Mouse (Mus musculus) heart, adult 2 months (tissue): Measurements from ENCODE around the gene Zfp874a. TPM values are rescaled to one million over a fixed set of nuclear protein-coding genes. Genes with fewer than 3 reads are reported as not detected.
A peak's percentile ranks its signal among the peaks of the same experiment; 100 is the strongest.
"Not testable (repeated sequence)": the region's sequence is repeated elsewhere in the genome, so short reads cannot be mapped to it uniquely, and the experiment has no call there.

Source experiments
- DNase-seq, 2 experiments: peaks; one replicate each; pipeline ENCODE4 v3.0.0; 2021
- H3K27ac ChIP-seq: fragments of 200-600 bp; 2 replicates; pipeline ENCODE4 v1.8.1; 2022
- H3K27me3 ChIP-seq: fragments of 200-500 bp; 2 replicates; pipeline ENCODE4 v1.6.1; 2012; ENCODE audit warnings: mild to moderate bottlenecking, low read length, inconsistent platforms, mixed read lengths; ENCODE audit not compliant: control insufficient read depth, insufficient read depth
- H3K36me3 ChIP-seq: fragments of 200-500 bp; 2 replicates; pipeline ENCODE4 v1.6.1; 2012; ENCODE audit warnings: low read length, inconsistent platforms; ENCODE audit not compliant: control insufficient read depth, insufficient read depth
- H3K4me1 ChIP-seq: fragments of 200-500 bp; 2 replicates; pipeline ENCODE4 v1.6.1; 2011; ENCODE audit warnings: low read length; ENCODE audit not compliant: control insufficient read depth, insufficient read depth
- H3K4me3 ChIP-seq: fragments of 200-600 bp; 2 replicates; pipeline ENCODE4 v1.8.1; 2022
- H3K79me2 ChIP-seq: fragments of 200-500 bp; replicated peaks from 2 replicates; pipeline ENCODE4 v1.6.1; 2012; ENCODE audit warnings: mild to moderate bottlenecking, inconsistent platforms, low read length, moderate library complexity, mixed read lengths; ENCODE audit not compliant: control insufficient read depth, insufficient read depth
- H3K9ac ChIP-seq: fragments of 200-500 bp; 2 replicates; pipeline ENCODE4 v1.6.1; 2012; ENCODE audit warnings: low read depth, mild to moderate bottlenecking, control low read depth, inconsistent platforms, low read length, mixed read lengths
- CTCF ChIP-seq: fragments of 200-600 bp; IDR thresholded peaks from 2 replicates; pipeline ENCODE4 v1.8.1; 2022; ENCODE audit warnings: antibody characterized with exemption, mild to moderate bottlenecking, moderate library complexity
- EP300 ChIP-seq: fragments of 200-500 bp; IDR thresholded peaks from 2 replicates; pipeline ENCODE4 v1.6.1; 2011; ENCODE audit warnings: low read depth, low read length, control low read depth; ENCODE audit not compliant: insufficient read depth
- POLR2A ChIP-seq: fragments of 200-500 bp; IDR thresholded peaks from 2 replicates; pipeline ENCODE4 v1.6.1; 2011; ENCODE audit warnings: mild to moderate bottlenecking, low read depth, low read length, control low read depth; ENCODE audit not compliant: insufficient read depth
- WGBS: fragments of 180-500 bp; shearing (Covaris S2); methylation state at CpG from one replicate; pipeline ENCODE4 v1.1.7; 2018; 5-methylcytosine and 5-hydroxymethylcytosine counted together
- intact Hi-C: fragments of 180-260 bp; cut with DNase I; formaldehyde crosslinking; loops from one replicate; pipeline ENCODE4 v1.15.1; 2025
- polyA plus RNA-seq: library from polyadenylated mRNA; depleted of rRNA; stranded (reverse); fragments of >200 nt; gene quantifications from 2 replicates; pipeline ENCODE4 v1.2.3, GENCODE M21; 2012
- total RNA-seq, 2 experiments: library from RNA; stranded (reverse); gene quantifications; 2 replicates each; pipeline ENCODE4 v1.2.3; 2021

The Zfp874a gene
- total and polyA plus RNA-seq, 3 experiments: 1.9 to 9.8 (median 8.0) TPM

- no peak for DNase-seq
- Histone ChIP-seq H3K27ac (no peak overlapping the region), H3K79me2 (no peaks in the 10 kb centered on the region), H3K27me3 (no peaks in the 10 kb centered on the region), H3K9ac (no peak overlapping the region), H3K4me3 (no peak overlapping the region), H3K36me3 (no peaks in the 10 kb centered on the region), H3K4me1 (no peaks in the 10 kb centered on the region)
- 53% methylated on average over 3 of the region's 3 CpGs for WGBS
- TF ChIP-seq POLR2A (no peak), CTCF (no peak), EP300 (no peak)
- intact Hi-C loops: no loop called here
Measured at GRCm38 (mm10) chr13:67428116-67428515, 23.3 kb downstream of the Zfp874a start.

- H3K27me3 ChIP-seq, DNase-seq, H3K9ac ChIP-seq, H3K27ac ChIP-seq, H3K4me3 ChIP-seq, H3K36me3 ChIP-seq, intact Hi-C loops, H3K4me1 ChIP-seq, H3K79me2 ChIP-seq: not testable (repeated sequence)
Measured at GRCm38 (mm10) chr13:67425699-67426098, 25.7 kb downstream of the Zfp874a start.

- DNase-seq, H3K27ac ChIP-seq, H3K4me3 ChIP-seq, H3K36me3 ChIP-seq, H3K4me1 ChIP-seq, H3K79me2 ChIP-seq, H3K9ac ChIP-seq, intact Hi-C loops, H3K27me3 ChIP-seq: not testable (repeated sequence)
- WGBS: 62% methylated on average over 2 of the region's 2 CpGs
Measured at GRCm38 (mm10) chr13:67422532-67422931, 28.9 kb downstream of the Zfp874a start.

GRCm38 (mm10) chr13:67421207-67421857 lies 30.1 kb downstream of the Zfp874a start, which contains the start of gene Zfp459:
Gene Zfp459, minus strand, starts transcription at chr13:67421418.
- Histone ChIP-seq H3K79me2 (no peaks in the 10 kb centered on the region), H3K27me3 (no peaks in the 10 kb centered on the region), H3K36me3 (no peaks in the 10 kb centered on the region), H3K27ac (no peak within 1 kb of the TSS), H3K9ac (0 out of 2 replicates have a peak within 1 kb of the TSS, but pooled peaks have one; percentile 4), H3K4me1 (no peaks in the 10 kb centered on the region), H3K4me3 (peak within 1 kb of the TSS; percentile 58)
- WGBS: 2% methylated on average over 22 of the region's 22 CpGs
- DNase-seq: peak; percentile 35 to 37
- TF ChIP-seq CTCF: no peak
- TF ChIP-seq EP300: no peak
- TF ChIP-seq POLR2A: no peak
- intact Hi-C loops: no loop called here

GRCm38 (mm10) chr13:67420558-67421206 lies 30.7 kb downstream of the Zfp874a start:
- H3K27me3 ChIP-seq: no peaks in the 10 kb centered on the region
- DNase-seq: no peak
- intact Hi-C loops: no loop called here
- no peaks in the 10 kb centered on the region for H3K36me3 ChIP-seq
- TF ChIP-seq EP300: no peak
- no peak for TF ChIP-seq POLR2A
- TF ChIP-seq CTCF: no peak
- peak overlapping the region; percentile 58 for H3K4me3 ChIP-seq
- WGBS: 45% methylated on average over 11 of the region's 11 CpGs
- H3K79me2 ChIP-seq: no peaks in the 10 kb centered on the region
- H3K4me1 ChIP-seq: no peaks in the 10 kb centered on the region
- no peak overlapping the region for H3K9ac ChIP-seq
- H3K27ac ChIP-seq: no peak overlapping the region

GRCm38 (mm10) chr13:67416811-67417210 lies 34.6 kb downstream of the Zfp874a start:
- TF ChIP-seq POLR2A (no peak), CTCF (no peak), EP300 (no peak)
- H3K27me3 ChIP-seq: no peaks in the 10 kb centered on the region
- intact Hi-C loops: no loop called here
- 80% methylated on average over 3 of the region's 3 CpGs for WGBS
- no peaks in the 10 kb centered on the region for H3K36me3 ChIP-seq
- no peaks in the 10 kb centered on the region for H3K4me1 ChIP-seq
- no peak overlapping the region for H3K27ac ChIP-seq
- no peak for DNase-seq
- no peak overlapping the region for H3K4me3 ChIP-seq
- no peaks in the 10 kb centered on the region for H3K79me2 ChIP-seq
- no peak overlapping the region for H3K9ac ChIP-seq
